ENCODE assay signal across 12 mouse cellular contexts in the genomic region with DNA sequence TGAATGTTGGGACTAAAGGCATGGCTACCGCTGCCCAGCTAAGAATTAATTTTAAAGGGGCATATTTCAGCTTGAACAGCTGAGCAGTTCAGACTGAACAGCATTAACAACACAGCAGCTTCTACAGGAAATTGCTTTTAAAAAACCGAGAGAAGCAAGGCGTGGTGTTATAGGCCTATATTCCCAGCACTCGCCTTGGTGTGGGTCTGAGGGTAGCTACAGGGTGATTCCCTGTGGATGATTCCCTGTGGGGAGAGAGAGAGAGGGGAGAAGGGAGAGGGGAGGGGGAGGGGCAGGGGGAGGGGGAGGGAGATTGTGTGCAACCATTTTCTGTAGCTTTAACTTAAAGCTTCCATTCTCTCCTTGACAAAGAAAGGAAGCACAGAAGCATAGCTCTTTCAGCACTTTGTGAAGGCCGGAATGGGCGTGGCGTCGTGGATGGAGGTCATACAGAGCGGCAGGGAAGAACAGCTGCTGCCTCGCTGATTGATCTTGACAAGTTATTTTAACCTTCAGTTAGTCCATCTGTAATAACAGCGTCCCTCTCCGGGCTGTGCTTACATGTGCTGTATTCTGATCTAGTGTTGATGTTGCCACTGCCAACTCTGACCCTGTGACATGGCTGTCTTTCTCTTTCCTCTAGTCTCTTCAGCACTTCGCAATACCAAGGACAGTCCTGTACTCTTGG. TPM values are rescaled to one million over a fixed set of nuclear protein-coding genes. Genes with fewer than 3 reads are reported as not detected.
A peak's percentile ranks its signal among the peaks of the same experiment; 100 is the strongest.
DNase-seq lines count a peak whose midpoint lies in the region; ATAC-seq and TF ChIP-seq lines count a peak whose summit lies in the region.
"Had no signal": no experiment of that assay in that cellular context is flagged by ENCODE, and none has a peak within 500 bp of the region (broad histone marks: within the 10 kb centered on the region; RNA-seq: fewer than 3 reads in every experiment).

No protein-coding gene starts in this region.

- no peak overlapping the region for H3K9ac ChIP-seq in hindbrain, postnatal 0 days (replicated peaks; ENCODE audit: low read length)
- H3K9ac ChIP-seq in stomach, postnatal 0 days (ENCODE audit: low read length) = no peak overlapping the region
- H3K9ac ChIP-seq: liver, embryonic 13.5 days had no signal

- no peaks in the 10 kb centered on the region for H3K27me3 ChIP-seq in hindbrain, postnatal 0 days (ENCODE audit: insufficient read depth, low read length)
- no peaks in the 10 kb centered on the region for H3K27me3 ChIP-seq in stomach, postnatal 0 days (ENCODE audit: control insufficient read depth, insufficient read depth, low read length)
- H3K27me3 ChIP-seq: liver, embryonic 13.5 days had no signal

- H3K36me3 ChIP-seq in hindbrain, postnatal 0 days (ENCODE audit: insufficient read depth, low read length) = no peaks in the 10 kb centered on the region
- H3K36me3 ChIP-seq in stomach, postnatal 0 days (ENCODE audit: control insufficient read depth, insufficient read depth, low read length) = no peaks in the 10 kb centered on the region
- H3K36me3 ChIP-seq: liver, embryonic 13.5 days had no signal

- H3K4me1 ChIP-seq in hindbrain, postnatal 0 days (ENCODE audit: insufficient read depth, low read length) = no peaks in the 10 kb centered on the region
- no peaks in the 10 kb centered on the region for H3K4me1 ChIP-seq in stomach, postnatal 0 days (replicated peaks; ENCODE audit: control insufficient read depth, insufficient read depth)

- no peak overlapping the region for H3K4me3 ChIP-seq in hindbrain, postnatal 0 days (ENCODE audit: low read length)
- H3K4me3 ChIP-seq in stomach, postnatal 0 days (ENCODE audit: low read depth, low read length) = no peak overlapping the region
- H3K4me3 ChIP-seq: liver, embryonic 13.5 days had no signal

- no peak for TF ChIP-seq CTCF in hindbrain, postnatal 0 days (IDR thresholded peaks at IDR 0.05; ENCODE audit: low read depth)
- no peak for TF ChIP-seq CTCF in stomach, postnatal 0 days (IDR thresholded peaks at IDR 0.05; ENCODE audit: low read depth)

- TF ChIP-seq EP300 in stomach, postnatal 0 days (optimal IDR thresholded peaks at IDR 0.05) = no peak

- DNase-seq in lung, postnatal 4 days = peak; percentile 8 to 51
- DNase-seq in lung, postnatal 14 days = no peak
- peak; percentile 85 for DNase-seq in embryo, embryonic 10 days (ENCODE audit: low spot score)
- DNase-seq in hindbrain, postnatal 0 days (ENCODE audit: low spot score) = peak; percentile 9
- no peak for DNase-seq in urinary bladder, postnatal 36 days (ENCODE audit: low spot score in 2 of 2)
- no peak for DNase-seq in right cerebral cortex, postnatal 10 days (ENCODE audit: low spot score in 2 of 2)
- no peak for DNase-seq in stomach, postnatal 0 days (ENCODE audit: low spot score)
- DNase-seq: cerebellum, postnatal 36 days; kidney, postnatal 14 days; liver, embryonic 13.5 days; thymus, adult 18-20 months had no signal

- 34% methylated on average over 13 of the region's 13 CpGs for WGBS in hindbrain, postnatal 0 days
- WGBS in stomach, postnatal 0 days = 49% methylated on average over 13 of the region's 13 CpGs

- H3K9me3 ChIP-seq in hindbrain, postnatal 0 days (ENCODE audit: low read length) = no peaks in the 10 kb centered on the region
- H3K9me3 ChIP-seq in stomach, postnatal 0 days (ENCODE audit: control insufficient read depth, low read length) = no peaks in the 10 kb centered on the region
- H3K9me3 ChIP-seq: liver, embryonic 13.5 days had no signal

- no peak overlapping the region for H3K27ac ChIP-seq in hindbrain, postnatal 0 days
- no peak overlapping the region for H3K27ac ChIP-seq in stomach, postnatal 0 days (replicated peaks)
- H3K27ac ChIP-seq: liver, embryonic 13.5 days had no signal

- 0 out of 2 replicates have a peak, but pooled peaks have one; percentile 32 for ATAC-seq in hindbrain, postnatal 0 days
- no peak for ATAC-seq in stomach, postnatal 0 days (ENCODE audit: low FRiP score, low TSS enrichment)

- H3K4me2 ChIP-seq in hindbrain, postnatal 0 days (ENCODE audit: low read depth, low read length) = no peak overlapping the region; the same call in 1 of the 2 replicates
- no peak overlapping the region for H3K4me2 ChIP-seq in stomach, postnatal 0 days (replicated peaks; ENCODE audit: low read depth)
- H3K4me2 ChIP-seq: liver, embryonic 13.5 days had no signal

RNA-seq across cellular contexts. Expression of a gene that starts 4.7 kb away (rescaled TPM):
- not detected in 2 replicates for total RNA-seq in hindbrain, postnatal 0 days (2014; rRNA removed)
- not detected in 2 replicates for polyA plus RNA-seq in hindbrain, postnatal 0 days (2015; fragmentation: Nextera tagmentation; extraction: Ambion mirVana)
- polyA plus RNA-seq in stomach, postnatal 0 days (2015; fragmentation: Nextera tagmentation; extraction: Ambion mirVana) = 0.28 and 0.56 TPM in 2 replicates
- total RNA-seq: heart, adult 8-10 months had no signal

RNA-seq across cellular contexts. Expression of a gene that starts 37.4 kb away (rescaled TPM):
- not detected in 2 replicates for total RNA-seq in hindbrain, postnatal 0 days (2014; rRNA removed)
- polyA plus RNA-seq in hindbrain, postnatal 0 days (2015; fragmentation: Nextera tagmentation; extraction: Ambion mirVana) = 0.10 TPM in 1 of 2 replicates, not detected in the other
- polyA plus RNA-seq in stomach, postnatal 0 days (2015; fragmentation: Nextera tagmentation; extraction: Ambion mirVana) = 72.3 and 73.2 TPM in 2 replicates

Comparison
In these comparisons a context has a peak if more than half of its experiments do, and no peak if none do; other contexts are left out.
1. DNase-seq: peak in lung, postnatal 4 days (2 of 2), embryo, embryonic 10 days (single experiment) and hindbrain, postnatal 0 days (single experiment); none in lung, postnatal 14 days (single experiment), urinary bladder, postnatal 36 days (0 of 2), right cerebral cortex, postnatal 10 days (0 of 2) and stomach, postnatal 0 days (single experiment).
2. RNA of a gene that starts 37.4 kb away (polyA plus RNA-seq): 72.3 to 73.2 TPM in stomach, postnatal 0 days; 0.10 TPM in hindbrain, postnatal 0 days; every median in the first group is over 10 times any median in the second.